Mouse (Mus musculus): Measurements from ENCODE around the gene Prdm4. TPM values are rescaled to one million over a fixed set of nuclear protein-coding genes. Genes with fewer than 3 reads are reported as not detected.

The Prdm4 gene
- 3.7 TPM for polyA plus RNA-seq (2017; shearing (Covaris generic))

DNA sequence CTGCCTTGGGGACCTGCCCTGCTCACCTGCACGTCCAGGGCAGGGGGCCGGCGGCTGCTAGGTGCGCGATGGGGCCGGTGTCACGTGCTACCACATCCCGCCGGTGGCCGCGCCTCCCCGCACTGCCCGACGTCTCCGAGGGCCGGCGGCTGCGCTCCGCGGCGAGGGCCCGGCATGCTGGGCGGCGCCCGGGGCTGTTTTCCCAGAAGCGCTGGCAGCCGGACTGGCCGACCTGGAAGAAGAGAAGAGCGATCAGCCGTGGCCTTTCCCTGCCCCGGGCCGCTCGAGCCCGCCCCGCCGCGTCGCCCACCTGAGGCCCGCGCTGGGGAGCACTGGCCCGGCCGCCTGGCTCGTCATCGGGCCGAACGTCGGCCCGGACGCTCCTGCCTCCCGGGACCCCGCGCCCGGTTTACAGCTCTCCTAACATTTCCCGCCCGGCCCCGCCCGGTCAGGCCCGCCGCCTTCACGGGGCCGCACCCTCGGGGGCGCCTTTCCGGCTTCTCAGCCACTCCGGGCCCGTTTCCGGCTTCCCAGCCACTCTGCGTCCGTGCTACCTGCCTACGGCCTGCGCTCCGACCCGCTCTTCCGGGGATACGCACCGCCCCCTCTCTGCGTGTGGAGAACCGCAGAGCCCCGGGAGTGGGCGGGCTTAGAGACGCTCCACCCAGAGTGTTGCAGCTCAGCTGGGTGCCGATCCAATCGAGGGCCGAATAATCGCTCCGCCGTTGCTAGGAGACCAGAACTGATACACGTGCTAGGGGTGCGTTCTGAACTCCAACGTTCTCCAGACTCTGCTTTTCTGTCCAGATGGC, at the start of gene Prdm4:
Gene Prdm4 (minus strand): TSS at position 645 of the 812 bp plus-strand sequence.

DNA sequence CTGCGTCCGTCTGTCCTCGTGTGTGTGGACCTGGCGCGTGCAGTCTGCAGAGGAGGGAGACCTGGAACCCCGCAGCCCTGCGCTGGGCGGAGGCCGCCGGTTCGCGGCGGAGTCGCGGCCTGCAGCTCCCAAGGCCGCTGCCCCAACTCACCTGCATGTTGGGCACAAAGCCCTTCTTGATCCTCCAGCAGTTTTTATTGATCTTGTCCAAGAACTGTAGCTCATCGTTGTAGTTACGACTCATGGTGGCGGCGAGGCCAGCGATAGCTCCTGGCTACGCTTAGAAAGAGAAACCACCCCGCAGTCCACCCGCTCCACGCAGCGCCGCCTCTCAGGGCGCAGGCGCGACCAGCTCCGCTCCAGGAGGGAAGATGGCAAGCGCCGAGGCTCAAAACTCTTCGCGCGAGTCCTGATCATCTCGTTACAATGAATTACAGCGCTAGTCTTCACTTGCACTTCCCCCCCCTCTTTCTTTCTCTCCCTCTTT, 40.6 kb upstream of the Prdm4 start, which contains the start of gene Rtcb:
Gene Rtcb (minus strand): TSS at position 360 of the 487 bp plus-strand sequence.

DNA sequence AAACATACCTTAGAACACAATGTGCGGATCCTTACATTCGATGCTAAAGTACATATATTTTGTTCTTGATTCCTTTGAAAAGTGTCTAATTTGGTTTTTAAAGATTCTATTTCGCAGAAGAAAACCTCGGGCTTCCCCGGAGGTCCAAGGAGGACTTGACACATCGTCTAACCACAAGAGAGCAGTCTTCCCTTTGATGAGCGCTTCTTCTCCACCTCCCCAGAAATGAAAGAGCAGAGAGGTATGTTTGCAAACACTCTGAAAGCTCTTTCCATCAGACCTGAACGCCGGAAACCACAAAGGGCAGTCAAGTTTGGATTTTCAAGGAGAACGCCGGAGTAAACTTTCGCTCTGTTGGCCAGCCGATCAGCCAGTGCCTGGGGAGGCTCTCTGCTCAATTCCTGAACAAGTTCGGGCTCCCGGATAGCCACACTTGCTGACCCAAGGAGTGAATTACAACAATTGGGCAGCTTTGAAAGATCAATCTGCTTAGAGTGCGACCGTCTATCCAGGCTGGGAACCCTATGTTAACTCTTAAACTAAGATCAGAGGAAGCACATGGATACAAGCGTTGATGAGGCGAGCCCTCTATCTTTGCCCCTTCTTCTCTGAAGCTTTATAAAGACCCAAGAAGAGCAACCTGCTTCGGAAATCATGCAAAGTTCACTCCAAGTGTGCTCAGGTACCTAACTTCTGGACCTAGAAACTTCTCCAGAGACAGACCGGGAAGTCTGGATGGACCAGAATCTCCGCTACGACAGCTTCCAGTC, 10.9 kb upstream of the Prdm4 start, which contains the start of gene Ascl4:
Gene Ascl4 (plus strand): TSS at position 6 of the 770 bp plus-strand sequence.

Other genes with a start within 250 kb of the Prdm4 start
- gene Pwp1, start 87.6 kb downstream of the Prdm4 start, polyA plus RNA-seq (2017; shearing (Covaris generic)) = 63.8 TPM
- not detected for gene Ascl4, start 10.5 kb upstream of the Prdm4 start, polyA plus RNA-seq (2017; shearing (Covaris generic))
- 143 TPM for gene Rtcb, start 40.7 kb upstream of the Prdm4 start, polyA plus RNA-seq (2017; shearing (Covaris generic))
- not detected for gene Bpifc, start 94.8 kb upstream of the Prdm4 start, polyA plus RNA-seq (2017; shearing (Covaris generic))
- 53.5 TPM for gene Fbxo7, start 104.8 kb upstream of the Prdm4 start, polyA plus RNA-seq (2017; shearing (Covaris generic))